Mouse (Mus musculus): Measurements from ENCODE around the gene Nkx6-2.

The Nkx6-2 gene

GRCm38 (mm10) chr7:139582595-139582994 is at the start of gene Nkx6-2:
TSS of gene Nkx6-2 (minus strand) at chr7:139582797.
- peak; percentile 70 for DNase-seq (ENCODE audit: extremely low spot score)

DNA sequence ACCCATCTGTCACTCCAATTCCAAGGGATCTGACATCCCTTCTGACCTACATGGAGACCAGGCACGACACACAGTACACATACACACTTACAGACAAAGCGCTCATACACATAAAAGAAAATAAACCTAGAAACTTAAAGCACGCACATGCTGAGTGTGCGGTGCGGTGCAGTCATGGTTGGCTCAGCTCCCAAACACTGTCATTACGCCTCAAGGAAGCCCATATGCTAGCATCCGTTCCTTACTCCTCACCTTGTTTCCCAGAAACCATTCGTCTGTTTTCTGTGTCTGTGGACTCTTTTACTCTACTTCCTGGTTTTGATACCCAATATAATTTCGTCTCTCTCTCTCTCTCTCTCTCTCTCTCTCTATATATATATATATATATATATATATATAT is 42.6 kb upstream of the Nkx6-2 start:
- no peak for DNase-seq (ENCODE audit: extremely low spot score)

DNA sequence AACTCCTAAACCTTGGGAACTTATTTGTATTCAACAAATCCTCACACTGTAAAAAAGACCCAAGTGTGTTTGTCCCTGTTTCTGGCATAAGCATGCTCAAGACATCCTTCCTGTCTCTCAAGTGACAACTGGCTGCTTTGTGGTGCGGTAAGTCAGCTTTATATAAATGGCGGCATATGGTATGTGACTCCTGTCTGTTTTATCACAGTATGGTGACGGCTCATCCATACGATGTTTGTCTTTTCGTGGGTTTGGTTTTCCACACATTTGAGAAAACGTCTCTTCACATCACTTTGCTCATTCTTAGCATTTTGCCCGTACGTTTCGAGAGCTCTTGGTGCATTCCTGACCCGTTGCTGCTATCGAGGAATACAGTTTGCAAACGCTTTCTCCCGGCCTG is 40.0 kb upstream of the Nkx6-2 start:
- DNase-seq (ENCODE audit: extremely low spot score) = no peak

DNA sequence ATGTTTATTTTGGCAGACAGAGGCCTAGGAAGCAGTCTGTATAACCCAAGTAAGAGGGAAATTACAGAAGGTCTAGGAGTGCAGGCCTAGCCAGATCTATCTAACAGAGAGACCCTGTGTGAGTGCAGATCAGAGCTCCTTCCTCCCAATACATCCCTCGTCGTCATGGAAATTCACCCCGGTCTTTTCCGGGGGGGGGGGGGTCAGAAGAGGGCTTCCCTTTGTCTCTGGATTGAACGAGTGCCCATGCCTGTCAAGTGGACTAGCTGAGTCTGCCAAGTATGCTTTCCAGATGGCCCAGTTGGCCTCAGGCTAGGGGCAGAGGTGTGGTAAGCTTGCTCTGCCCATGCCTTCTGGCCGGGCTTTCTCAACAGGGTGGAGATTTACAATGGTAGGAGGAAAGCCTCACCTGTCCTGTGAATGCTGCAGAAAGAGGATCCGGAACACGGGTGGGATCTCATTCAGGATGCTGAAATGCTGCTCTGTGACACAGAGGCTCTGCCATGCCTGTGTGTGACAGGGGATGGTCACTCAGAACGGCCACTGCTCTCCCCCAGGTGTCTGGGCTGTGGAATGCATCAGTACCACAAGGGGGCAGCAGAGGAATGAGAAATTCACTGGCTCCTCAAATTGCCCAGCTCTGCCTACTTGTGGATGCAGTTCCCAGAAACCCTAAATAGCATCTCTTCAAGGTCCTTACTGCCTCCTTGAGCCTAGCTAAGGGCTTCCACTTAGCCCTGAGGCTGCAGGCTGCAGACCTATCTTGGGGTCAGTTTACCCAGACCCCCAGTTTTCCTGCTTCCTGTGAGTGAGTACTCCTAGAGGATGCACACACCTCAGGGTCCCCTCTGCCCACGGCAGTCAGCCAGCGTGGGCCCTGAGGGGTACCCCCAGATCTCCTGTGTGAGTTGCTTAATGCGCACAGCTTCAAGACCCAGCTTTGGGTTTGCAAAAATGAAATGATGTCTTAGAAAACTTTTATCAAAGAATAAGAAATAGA is 33.5 kb upstream of the Nkx6-2 start:
- peak; percentile 73 for DNase-seq (ENCODE audit: extremely low spot score)

DNA sequence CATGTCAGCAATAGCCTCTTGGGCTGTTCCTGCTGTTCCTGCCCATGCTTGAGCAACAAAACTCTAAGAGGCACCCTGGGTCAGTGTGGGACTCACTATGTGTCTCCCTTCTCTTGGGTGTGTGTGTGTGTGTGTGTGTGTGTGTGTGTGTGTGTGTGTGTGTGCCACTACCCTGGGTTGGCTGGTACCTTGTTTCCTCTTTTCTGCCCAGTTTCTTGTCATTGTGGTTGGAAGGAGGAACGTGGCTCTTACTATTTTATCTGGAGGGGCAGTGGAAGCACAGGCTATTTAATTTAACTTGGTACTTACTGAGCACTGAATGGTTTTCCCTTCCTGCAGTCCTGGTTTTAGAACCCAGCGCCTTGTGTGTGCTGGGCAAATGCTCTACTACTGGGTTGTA is 27.7 kb upstream of the Nkx6-2 start:
- DNase-seq (ENCODE audit: extremely low spot score) = no peak

DNA sequence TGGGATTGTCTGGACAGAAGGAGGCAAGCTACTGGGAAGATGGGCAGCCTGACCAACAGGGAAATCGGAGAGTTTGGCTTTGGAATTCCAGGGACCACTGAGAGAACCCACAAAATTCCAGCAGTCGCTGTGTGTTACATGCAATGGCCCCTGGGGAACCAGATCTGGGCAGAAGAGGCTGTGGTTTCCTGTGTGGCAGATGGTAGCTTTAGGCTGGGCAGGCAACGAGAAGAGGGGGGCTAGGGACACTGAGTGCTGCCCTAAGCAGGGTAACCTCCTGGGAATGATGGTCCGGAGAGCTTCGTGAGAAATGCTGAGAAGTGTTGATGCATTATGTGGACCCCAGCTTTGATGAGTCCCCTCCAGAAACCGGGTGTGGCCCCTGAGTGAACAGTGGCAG is 13.3 kb upstream of the Nkx6-2 start:
- DNase-seq (ENCODE audit: extremely low spot score) = no peak

GRCm38 (mm10) chr7:139595311-139595710 is 12.7 kb upstream of the Nkx6-2 start:
- no peak for DNase-seq (ENCODE audit: extremely low spot score)

- no peak for DNase-seq (ENCODE audit: extremely low spot score)
Observed at GRCm38 (mm10) chr7:139591311-139591710, 8.7 kb upstream of the Nkx6-2 start.

- DNase-seq (ENCODE audit: extremely low spot score) = peak; percentile 53
Observed at GRCm38 (mm10) chr7:139590302-139590701, 7.7 kb upstream of the Nkx6-2 start.

- no peak for DNase-seq (ENCODE audit: extremely low spot score)
Observed at GRCm38 (mm10) chr7:139587919-139588318, 5.3 kb upstream of the Nkx6-2 start.

DNA sequence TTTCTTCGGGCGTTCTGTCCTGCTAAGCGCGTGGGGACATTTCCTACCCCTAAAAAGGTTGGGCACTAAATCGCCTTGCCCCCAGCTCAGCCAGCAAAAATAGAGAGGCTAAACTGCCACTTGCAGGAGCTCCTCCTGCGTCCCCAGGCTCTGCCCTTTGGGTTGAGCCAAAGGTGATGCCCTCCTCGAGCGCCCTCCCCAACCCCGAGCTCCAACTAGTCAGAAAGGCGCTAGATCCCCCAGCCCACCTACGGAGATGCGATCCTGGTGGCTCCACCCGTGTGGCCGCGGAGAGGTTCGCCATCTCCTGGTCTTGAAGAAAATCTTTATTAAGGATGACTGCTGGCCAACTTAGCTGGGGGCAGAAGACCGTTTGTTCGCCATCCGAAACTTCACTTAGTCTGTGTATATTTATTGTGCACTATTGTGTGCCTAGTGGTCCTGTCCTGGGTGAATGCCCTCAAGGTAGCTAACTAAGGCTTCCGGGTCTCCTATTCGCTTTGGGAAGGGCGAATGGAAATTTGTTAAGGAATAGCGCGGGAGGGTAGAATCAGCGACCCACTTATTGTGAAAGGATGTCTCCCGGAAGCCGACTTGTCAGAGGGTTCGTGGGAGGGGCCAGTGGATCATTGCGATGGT is 2.7 kb upstream of the Nkx6-2 start:
- no peak for DNase-seq (ENCODE audit: extremely low spot score)

DNA sequence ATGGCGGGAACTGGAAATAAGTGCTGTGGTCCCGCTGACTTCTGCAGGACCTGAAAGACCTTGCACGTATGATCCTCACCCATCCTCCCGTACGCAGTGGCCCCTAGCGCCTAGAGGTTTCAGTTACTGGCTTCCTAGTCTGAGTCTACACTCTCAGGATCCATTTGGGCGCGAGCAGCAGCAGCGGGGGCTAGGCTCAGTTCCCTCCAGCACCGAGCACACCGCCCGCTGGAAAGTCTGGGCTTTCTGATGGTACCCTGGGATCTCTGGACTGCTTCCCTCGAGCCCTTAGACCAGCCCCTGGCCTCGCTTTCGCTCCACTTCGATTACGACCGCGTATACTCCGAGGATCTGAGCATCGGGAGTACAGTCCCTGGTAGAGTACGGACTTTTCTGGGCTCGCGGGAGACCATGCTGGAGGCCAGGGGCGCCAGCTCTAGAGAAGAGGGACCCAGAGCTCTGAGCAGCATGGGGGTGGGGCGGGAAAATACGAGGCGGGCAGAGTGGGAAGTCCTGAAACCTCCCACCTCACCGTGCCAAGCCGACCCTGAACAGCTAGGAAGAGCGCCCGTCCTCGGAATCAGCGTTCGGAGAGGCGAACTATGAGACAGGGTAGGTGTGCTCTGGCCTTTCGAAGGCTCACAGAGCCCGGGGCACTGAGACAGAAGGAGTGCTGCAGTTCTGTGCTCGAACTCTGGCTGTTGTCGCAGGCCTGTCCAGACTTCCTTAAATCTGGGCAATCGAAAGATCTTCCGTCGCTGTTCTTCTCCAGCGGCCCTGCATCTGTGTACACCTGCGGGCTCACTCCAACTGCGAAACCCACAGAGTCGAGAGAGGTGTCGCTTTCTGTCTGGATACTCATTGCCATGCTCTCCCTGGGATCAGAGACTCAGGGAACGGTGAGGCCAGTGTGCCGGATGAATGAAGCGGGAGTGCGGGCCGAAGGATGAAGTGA is 1.9 kb upstream of the Nkx6-2 start:
- peak; percentile 56 for DNase-seq (ENCODE audit: extremely low spot score)

- DNase-seq (ENCODE audit: extremely low spot score) = no peak
Observed at GRCm38 (mm10) chr7:139583094-139583737, 619 bp upstream of the Nkx6-2 start.

- peak; percentile 56 for DNase-seq (ENCODE audit: extremely low spot score)
Observed at GRCm38 (mm10) chr7:139581801-139582571, 611 bp downstream of the Nkx6-2 start.

- DNase-seq (ENCODE audit: extremely low spot score) = peak; percentile 42
Observed at GRCm38 (mm10) chr7:139580851-139581775, 1.5 kb downstream of the Nkx6-2 start.

DNA sequence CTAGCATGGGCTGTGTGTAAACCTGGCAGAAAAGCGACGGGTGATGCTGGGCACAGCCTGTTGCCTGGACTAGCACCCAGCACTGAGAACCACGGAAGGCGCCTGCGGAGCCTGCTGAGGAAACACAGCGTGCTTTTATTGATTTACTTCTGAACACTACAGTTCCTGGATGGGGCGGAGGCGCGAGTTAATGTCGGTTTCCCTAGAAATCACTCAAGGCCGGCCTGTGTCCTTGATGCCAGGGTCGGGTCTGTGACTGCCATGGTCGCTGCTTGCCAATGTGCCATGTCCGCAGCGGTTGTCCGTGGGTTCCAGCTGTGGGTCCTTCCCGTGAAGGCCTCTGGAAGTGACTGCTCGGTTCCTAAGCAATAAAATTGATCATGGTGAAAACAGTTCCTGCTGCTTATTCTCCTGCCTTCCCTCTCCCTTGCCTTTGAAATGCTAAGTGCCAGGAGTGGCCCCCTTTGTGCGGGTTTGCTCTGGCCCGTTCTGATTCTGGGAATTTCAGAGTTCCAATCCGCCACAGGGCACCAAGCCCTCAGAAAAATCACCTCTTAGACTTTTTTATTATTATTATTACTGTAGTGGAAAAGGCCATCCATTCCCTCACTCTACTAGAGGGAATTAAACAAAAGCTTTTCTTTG is 3.2 kb downstream of the Nkx6-2 start:
- DNase-seq (ENCODE audit: extremely low spot score) = no peak

DNA sequence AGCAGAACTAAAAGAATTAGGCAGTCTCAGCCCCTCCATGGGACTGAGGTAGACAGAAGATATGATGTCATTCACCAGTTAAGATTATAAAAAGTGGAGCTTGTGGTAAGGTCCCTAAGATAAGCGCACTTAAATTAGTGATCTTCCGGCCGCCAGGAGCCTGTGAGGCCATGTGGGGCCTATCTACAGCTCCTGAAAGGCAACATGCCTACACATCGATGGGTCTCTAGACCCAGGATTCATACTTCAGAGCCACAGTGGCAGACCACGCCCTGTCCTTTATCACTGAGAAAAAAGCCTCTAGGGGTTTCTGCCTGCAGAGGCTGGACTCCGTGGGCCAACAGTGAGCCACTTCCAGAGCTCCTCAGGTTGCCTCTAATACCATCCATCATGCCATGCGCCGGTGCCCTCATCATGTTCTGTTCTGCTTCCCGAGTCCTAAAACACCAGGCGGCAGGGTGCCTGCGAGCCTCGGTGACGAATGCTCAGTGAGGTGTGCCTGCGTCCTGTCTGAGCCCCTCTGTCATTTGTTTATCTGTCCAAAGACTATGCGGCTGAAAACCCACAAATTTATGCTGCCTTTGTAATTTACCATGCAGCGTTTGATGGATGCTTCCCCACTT is 6.4 kb downstream of the Nkx6-2 start:
- DNase-seq (ENCODE audit: extremely low spot score) = no peak

DNA sequence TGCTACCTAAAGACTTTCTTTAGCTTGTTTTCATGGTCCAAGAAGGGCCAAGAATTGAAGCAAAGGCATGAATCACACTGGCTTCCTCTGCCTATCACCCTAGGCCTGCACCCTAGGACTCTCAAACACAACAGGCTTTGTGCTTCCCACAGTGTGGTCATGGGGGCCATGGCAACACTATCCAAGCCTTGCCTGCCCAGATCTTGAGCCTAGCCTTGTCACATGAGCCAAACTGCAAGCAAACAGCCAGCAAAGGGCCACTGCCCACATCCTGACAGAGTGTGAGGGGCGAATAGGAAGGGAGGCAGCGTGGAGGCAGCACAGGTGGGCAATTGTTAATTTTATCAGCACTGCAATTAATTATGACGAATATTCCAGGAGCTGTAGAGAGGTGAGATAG is 9.9 kb downstream of the Nkx6-2 start:
- DNase-seq (ENCODE audit: extremely low spot score) = no peak
